Mouse (Mus musculus) c-Kit-positive CD71-positive TER-119-positive erythroid progenitor cells, embryonic 14.5 days (primary cell): ENCODE results near the gene Ptf1a.
A peak's percentile ranks its signal among the peaks of the same experiment; 100 is the strongest.

ENCODE experiments used
- DNase-seq: peaks from one replicate; pipeline ENCODE4 v3.0.0-alpha.2; 2013; ENCODE audit warnings: low spot score

The Ptf1a gene

DNA sequence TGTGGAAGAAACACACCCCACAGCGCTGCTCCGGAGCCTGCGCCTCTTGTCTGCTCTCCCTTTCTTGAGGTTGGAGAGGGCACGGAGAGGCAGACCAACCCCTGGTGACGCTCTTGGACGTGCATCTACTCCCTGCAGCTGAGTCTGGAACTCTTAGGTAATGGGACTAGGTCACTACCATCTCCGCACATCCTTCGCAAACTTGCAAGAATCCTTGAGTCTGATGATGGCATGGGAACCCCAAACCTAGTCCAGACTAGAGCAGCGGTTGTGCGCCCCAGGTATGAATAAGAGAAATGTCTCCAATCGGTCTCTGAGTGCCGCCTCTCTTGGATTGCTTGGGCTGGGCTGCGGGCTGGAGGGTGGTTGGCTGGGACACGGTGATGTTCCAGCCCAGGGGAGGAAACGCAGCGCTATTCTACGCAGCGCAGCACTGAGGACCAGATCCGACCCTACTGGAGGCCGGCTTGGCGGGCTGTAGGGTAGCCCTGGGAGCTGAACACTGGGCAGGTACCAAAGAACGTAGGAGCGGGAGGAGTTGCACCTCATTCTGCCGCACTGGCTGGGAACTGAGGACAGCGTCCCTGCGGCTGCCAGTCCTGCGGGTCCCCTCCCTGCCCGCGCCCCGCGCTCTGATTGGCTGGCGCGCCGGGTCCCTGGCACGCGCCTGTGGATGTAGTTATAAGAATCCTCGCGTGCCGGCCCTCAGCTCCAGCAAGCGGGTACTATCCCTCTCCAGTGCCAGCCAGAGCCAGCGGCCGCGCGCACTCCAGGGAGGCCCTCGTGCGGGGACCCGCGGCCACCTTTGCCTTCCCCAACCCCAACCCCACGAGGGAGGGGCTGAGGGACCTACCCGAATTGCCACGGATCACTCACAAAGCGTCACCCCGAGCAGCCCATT is at the start of gene Ptf1a:
Gene Ptf1a, plus strand, starts transcription at position 733 of the 901 bp plus-strand sequence.
- DNase-seq = no peak

DNA sequence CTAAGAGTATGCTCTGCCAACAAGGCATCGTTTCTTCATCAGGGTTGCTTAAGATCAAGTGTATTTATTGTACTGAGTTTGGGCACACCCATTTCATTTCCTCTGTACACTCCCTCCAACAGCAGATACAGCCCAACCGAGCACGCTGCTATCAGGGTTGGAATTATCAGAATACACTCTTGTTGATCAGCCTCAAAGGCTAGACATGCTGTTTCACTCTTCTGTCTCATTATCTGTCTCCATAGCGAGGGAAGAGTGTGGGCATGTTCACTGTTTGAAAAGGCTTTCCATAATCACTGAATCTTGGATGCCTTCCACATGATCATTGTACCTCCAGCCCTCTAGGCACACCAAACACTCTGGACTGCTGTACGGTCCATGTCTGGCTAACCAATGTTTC is 40.1 kb upstream of the Ptf1a start:
- DNase-seq = no peak

DNA sequence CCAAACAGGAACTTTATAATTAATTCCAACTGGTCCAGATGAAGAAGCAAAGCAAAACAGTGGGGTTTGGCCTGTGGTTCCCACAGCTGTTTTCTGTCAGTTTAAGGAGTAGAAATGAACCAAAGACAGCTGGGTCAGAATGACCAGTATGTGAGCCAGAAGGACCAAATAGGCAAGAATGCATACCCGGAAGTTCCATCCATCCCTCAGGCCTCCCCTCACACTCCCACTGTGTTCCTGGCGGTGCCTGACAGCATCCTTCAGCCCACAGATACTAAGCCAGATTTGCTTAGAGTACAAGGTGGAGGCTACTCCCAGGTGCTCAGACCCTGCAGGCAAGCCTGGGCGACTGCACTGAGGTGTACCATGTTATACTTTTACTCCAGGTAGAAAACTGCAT is 38.9 kb upstream of the Ptf1a start:
- no peak for DNase-seq

DNA sequence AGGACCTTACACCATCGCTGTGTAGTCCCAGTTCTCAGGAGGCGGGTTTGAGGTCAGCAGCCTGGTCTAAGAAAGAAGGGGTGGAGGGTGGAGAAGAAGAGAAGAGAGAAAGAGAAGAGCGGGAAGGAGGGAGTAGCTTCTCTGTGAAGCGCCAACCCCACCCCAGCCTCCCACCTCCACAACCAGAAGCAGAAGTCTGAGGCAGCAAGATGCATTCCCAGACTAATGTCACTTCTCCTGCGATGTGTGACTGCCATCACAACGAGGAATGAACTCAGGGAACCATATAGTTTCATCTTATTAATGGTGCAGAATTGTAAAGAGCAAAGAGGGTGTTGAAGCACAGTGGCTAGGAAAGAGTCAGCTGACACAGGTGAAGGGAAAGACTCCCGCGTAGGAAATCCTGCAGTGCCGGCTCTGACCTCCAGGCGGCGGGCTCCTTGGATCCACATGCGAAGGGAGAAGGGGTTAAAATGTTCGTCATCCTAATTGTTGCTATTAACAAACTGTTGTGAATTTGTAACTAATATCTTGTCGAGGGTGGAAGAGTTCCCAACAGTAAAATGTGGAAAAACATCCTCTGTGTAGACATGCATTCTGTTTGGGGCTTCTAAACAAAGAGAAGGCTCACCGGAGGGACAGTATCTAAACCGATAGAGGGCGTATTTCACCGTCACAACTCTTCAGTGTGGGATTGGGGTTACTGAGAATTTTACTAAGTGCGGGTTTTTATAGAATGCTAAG is 31.1 kb upstream of the Ptf1a start:
- DNase-seq = peak; percentile 59

DNA sequence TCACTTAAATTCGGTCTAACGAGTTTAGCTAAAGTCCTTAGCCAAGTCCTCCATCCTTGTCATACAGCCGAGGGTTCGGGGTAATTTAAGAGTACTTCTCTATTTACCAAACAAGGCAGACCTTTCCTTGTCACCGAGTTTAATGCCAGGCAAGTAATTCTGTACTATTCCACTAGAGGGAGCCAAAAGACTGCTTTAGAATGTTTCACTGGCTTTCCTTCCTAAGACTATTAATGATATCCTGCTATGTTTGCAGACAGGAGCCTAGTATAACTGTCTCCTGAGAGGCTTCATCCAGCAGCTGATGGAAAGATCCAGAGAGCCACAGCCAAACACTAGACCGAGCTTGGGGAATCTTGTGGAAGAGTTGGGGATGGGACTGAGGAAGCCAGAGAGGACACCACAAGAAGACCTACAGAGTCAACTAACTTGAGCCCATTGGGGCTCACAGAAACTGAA is 30.4 kb upstream of the Ptf1a start:
- DNase-seq = peak; percentile 74

DNA sequence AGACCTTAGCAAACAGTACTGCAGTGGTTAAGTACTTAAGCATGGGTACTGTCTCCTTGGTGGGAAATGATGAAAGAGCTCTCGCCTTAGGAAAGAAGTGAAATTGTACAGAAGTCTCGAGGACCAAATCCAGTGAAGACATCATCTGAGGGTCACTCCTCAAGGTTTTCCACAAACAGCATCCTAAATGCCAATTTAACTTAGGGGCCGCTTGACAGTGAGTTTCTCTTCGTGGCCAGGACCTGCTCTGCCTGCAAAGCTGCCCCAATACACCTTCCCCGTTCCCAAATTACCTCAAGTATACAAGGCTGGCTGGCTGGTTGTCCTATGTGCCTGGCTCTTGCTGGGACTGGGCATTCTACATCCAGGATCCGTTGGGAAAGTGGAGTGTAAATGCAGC is 29.4 kb upstream of the Ptf1a start:
- no peak for DNase-seq

DNA sequence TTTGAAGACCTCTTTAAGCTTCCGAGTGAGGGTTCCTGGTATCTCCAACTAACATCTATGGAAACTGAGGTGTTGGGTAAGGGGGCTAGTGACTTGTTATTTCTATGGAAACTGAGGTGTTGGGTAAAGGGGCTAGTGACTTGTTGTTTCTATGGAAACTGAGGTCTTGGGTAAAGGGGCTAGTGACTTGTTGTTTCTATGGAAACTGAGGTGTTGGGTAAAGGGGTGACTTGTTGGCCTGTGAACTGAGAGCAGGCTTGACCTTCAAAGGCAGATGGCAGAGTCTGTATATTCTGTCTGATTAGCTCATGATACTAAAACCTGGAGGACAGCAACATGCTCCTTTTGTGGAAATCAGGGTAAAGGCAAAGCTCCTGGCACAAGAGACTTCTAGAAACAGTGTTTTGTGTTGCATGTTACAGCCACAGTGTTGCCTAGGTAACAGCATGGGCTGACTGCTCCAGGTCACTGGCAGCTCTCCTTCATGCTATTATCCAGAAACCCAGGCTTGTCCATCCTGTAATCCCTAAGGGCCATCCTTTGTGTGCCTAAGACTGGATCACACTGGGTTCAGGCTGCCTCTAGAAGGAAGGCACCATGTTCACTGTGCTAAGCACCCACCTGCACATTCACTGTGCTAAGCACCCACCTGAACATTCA is 25.6 kb upstream of the Ptf1a start:
- no peak for DNase-seq

DNA sequence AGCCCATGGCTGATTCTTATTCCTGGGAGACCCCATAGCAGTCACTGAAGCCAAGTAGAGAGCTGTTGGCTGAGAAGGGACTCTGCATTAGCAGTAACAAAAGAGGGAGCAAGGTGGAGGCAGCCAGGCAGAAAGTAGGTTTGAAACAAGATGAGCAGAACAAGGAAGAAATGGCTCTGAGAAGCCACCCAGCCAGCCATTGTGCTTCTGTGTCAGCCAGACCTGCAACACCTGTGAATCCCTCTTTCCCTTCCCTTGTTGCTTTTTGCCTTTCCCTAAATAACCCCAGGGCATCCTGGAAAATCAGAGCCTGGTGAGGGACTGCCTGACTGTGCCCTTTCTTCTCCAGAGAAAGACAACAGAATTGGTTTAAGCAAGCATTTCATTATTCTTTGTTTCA is 23.2 kb upstream of the Ptf1a start:
- no peak for DNase-seq

DNA sequence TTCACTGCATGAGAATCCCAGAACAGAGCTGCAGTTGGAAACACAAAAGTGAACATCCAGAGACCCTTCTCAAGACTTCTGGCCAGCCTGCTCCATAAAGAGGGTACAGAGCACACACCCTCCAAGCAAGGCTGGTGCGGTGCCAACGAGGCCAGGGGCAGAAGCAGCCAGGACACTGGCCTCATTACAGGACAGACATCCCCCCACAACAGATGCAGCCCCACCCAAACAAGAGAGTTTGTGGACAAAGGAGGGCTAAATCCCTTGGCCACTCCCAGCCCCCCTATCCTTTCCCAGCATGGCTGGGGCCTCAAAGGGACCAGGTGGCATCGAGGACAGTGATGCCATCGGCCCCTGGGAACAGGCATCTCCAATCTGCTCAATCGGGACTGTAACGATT is 22.4 kb upstream of the Ptf1a start:
- DNase-seq = no peak

DNA sequence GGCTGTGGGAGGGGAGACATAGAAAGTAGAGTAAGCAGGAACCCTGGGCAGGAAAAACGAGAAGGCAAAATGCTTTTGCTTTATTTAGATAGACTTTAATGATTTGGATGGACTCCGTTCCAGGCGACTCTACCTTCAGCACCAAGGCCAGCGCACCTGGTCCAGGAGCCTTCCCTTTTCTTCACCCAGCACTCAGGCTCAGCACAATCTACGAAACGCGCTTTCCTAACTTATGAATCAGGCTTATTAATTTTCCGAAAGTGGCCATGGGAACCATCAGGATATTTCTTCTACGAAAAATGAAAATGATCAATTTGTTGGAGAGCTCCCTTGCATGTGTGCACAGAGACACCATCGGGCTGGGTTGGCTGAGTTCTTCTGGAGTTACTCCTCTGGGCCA is 16.4 kb upstream of the Ptf1a start:
- DNase-seq = peak; percentile 16

DNA sequence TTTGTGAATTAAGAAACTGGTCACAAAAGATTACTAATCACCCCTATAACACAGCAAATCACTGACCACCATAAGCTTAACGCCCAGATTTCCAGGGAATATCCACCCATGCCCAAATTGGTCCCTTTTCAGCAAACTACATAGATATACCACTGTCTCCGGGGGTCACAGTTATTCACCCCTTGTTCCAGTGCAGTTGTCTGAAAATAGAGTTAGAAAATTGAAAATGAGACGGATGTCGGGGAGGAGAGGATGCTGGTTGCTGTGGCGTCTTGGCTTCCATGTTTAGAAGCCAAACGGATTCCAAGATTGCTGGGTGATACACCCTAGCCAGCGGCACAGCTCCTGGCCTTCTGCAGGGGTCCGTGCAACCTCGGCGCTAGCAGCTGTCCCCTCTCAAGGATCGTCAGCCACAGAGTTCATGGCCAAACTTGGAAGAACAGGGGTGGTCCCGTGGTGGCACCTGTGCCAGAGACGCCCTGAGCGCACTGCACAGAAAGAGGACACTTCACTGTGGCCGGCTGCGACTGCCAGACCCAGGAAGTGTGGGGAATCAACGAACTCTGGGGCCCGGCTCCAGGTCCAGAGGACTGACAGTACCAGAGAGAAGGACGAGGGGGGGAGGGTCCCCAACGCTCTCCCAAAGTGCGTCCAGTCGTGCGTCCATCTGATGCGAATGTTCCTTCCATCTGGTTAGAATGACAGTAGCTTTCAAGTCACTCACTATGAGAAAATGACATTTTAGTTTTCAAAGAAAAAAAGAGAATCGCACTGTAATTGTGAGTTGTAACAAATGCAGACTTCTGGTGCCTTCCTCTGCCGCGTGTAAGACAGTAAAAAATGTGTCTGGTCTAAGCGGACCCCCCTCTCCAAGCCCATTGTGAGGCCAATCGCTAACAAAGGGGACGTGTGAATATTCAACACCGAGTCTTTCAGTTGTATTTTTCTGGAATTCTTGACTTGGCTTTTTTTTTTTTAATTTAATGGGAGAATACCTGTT is 15.5 kb upstream of the Ptf1a start:
- DNase-seq = no peak

DNA sequence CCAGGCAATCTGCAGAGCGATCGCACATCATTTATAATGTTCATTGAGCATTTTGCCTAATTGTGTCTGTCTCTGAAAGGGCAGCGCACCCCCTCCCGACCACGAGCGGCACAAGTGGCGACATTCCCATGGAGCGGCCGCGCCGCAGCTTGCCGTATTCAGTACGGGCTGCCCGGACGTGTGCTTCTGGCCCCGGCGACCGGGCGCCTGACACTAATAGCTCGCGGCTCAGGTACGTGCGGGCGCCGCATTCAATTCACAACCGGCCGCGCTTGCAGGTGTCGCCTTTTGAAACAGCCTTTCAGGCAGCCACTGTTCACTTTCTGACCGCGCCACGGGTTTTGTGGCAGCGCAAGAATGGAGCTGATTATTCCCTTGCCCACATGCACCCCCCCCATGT is 14.7 kb upstream of the Ptf1a start:
- no peak for DNase-seq

DNA sequence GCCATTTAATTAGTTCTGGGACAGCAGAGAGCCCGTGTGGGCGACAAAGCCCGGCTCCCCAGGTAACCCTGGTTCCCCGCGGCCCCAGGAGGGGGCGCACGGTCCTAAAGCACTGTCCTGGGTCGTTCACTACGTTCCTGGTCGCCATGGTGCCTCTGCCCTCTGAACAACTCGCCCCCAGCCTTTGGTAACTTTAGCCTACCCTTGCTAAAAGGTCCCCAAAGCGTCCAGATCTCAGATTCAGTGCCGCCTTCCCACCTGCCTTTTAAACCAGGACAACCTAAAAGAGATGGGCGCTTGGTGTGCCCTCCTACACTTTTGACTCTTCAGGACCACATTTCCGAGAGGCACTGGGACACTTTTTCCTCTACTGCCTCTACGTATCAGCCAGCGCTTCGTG is 14.3 kb upstream of the Ptf1a start:
- DNase-seq = no peak

DNA sequence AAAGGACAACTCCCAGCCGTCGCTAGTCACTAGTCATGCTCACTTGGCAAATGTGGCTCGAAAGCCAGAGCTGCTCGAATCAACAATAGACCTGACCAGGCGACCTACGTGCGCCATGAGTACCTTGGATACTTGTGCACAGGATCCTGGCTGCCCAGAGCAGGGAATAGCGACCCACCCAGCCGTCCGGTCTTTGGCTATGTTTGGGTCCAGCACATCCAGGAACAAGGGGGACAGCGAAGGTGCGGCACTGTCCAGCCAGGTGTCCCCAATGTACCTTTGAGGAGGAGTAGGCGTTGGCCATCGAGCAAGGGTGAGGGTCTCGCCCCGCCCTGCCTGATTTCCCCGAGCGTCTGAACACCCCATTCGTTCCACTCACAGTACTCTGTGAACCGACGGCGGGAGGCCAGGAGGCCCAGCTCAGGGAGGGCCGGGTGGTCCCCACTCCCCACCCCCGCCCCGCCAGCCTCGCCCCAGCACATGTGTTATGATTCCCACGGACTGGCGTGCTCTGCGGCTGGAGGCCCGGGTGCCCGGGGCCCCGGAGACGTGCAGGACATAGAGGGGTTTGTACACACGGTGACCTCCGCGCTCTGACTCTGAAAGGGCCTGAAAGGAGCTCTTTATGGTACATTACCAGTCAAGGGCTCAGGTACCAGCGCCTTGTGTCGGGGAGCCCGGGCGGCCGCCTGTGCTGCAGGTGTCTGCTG is 13.7 kb upstream of the Ptf1a start:
- DNase-seq = no peak

DNA sequence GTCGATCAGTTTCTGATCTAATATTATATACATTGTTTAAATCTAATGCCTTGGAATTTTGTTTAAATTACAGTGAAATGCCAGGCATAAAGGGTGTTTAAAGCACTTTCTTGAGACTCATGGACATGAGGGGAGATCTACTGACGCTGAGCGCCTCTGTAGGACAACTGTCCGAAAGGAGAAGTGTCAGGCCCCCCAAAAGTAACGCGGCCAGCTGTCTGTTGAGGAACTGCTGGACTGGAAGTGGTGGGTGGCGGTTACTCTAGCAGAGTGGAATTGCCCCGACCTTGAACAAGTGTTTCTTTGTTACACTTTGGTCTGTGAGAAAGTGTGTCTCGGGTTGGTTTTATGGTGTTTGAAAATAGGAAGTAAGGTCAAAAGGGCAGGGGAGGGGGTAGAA is 1.1 kb upstream of the Ptf1a start:
- no peak for DNase-seq

DNA sequence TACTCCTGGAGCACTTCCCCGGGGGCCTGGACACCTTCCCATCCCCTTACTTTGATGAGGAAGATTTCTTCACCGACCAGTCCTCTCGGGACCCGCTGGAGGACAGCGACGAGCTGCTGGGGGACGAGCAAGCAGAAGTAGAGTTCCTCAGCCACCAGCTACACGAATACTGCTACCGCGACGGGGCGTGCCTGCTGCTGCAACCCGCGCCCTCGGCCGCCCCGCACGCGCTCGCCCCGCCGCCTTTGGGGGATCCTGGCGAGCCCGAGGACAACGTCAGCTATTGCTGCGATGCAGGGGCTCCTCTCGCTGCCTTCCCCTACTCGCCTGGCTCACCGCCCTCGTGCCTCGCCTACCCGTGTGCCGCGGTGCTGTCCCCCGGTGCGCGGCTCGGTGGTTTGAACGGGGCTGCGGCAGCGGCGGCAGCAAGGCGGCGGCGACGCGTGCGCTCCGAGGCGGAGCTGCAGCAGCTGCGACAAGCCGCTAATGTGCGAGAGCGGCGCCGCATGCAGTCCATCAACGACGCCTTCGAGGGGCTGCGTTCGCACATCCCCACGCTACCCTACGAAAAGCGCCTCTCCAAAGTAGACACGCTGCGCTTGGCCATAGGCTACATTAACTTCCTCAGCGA is 523 bp downstream of the Ptf1a start:
- DNase-seq = no peak

DNA sequence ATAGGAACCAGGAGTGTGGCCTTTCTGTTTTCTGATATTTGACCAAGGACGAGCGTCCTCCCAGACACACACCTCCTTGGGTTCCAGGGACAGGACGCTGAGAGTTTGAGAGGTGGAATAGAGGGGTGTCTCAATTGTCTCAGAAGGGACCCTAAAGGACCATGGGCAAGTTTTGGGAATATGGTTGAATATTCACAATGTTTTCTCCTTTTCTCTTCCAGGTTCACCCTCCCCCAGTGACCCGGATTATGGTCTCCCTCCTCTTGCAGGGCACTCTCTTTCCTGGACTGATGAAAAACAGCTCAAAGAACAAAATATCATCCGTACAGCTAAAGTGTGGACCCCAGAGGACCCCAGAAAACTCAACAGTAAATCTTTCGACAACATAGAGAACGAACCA is 1.3 kb downstream of the Ptf1a start:
- no peak for DNase-seq

DNA sequence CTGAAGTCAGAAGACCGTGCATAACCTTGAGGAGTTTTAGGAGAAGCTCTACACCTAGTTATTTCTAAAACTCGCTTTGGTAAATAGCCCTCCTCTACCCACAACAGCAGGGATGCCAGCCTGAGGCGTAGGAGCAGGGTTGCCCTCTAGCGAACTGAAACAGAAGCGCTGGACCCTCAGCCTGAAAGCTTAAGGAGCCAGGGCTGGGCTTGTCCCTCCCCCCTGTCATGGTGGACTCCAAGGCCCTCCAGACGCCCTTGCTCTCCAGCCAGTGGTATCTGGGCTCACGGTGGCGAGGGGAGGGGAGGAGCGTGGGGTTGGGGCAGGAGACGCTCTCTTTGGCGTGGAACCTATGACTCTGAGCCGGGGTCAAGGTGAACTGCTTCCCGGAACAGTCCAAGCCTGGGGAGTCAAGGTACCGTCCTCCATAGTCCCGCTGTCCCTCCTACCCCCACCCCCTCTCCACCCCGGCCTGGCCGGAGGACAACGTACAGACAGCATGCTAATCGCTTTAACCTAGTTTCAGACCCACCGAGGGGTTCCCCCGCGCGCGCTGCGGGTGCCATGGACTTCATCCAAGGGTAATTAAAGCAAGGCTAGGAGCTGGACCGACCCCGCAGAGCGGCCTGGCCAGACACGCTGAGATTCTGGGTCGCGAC is 2.7 kb downstream of the Ptf1a start:
- no peak for DNase-seq

DNA sequence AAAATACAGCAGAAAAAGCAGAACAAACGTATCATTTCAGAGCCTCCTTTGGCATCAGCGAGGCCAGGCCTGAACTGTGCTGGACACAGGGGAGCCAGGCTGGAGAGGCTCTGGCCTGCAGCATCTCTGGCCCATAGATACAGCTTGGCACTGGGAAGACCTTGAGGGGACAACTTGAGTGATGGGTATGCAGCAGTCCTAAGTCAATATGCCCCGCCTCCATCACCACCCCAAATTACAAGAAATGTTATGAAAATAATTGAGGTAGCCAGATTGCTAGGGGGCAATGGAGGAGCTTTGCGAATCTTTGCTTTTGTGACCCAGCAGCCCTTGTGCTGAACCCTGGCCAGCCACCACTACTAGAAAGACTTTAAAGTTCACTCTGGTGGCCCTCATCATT is 3.8 kb downstream of the Ptf1a start:
- no peak for DNase-seq

DNA sequence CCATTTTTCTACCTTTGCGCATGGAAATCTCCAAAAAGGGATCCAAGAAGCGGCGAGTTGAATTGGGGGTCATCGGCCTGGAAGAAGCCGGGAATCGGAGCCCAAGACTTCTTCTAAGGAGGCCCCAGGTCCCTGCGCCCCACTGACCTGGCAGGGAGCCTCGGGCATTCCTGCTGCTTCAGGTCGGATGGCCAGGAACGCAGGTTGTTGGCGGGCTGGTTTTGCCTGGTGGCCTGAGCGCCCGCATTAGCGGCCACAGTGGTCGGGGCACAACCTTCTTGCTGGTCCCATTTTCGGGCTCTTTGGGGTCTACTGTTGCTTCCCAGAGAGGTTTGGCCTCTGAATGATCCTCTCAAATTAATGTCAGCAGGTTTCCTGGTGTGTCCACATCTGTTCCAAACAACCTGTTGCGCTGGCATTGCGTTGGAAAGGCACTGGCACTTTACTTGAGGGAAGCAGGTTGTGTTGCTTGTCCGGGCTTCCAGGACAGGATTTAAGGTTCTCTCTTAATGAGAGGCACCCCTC is 7.1 kb downstream of the Ptf1a start:
- DNase-seq = no peak
